Mouse (Mus musculus): ENCODE measurements around the gene Hhex.

GRCm38 (mm10) chr19:37468841-37469566 is 34.4 kb downstream of the Hhex start:
- TF ChIP-seq POLR2A (IDR thresholded peaks at IDR 0.05; ENCODE audit: control insufficient read depth, extremely low read depth, insufficient read depth, low read length, poor library complexity) (no peak), CTCF (IDR thresholded peaks at IDR 0.05; ENCODE audit: borderline replicate concordance, control insufficient read depth, extremely low read depth, insufficient read depth, low read length, poor library complexity) (no peak)

Measured in thymus, adult 2 months (tissue).